Mouse (Mus musculus): Measurements from ENCODE around the gene Gpr88.

GRCm38 (mm10) chr3:116200060-116200459 lies 53.2 kb downstream of the Gpr88 start:
- TF ChIP-seq POLR2A (IDR thresholded peaks at IDR 0.05; ENCODE audit: low read depth, low read length): no peak
- no peak for TF ChIP-seq CTCF (IDR thresholded peaks at IDR 0.05; ENCODE audit: extremely low read depth, insufficient read depth, insufficient read length, insufficient replicate concordance)

Data from spleen, adult 2 months (tissue).